Mouse (Mus musculus) brown adipose tissue, adult 24 weeks (tissue): ENCODE results near the gene Reep6. TPM values are rescaled to one million over a fixed set of nuclear protein-coding genes. Genes with fewer than 3 reads are reported as not detected.

Source experiments
- H3K27ac ChIP-seq: fragments of 200-500 bp; replicated peaks from 2 replicates; pipeline ENCODE4 v1.5.1; 2012; ENCODE audit warnings: low read depth, mild to moderate bottlenecking, low read length
- H3K4me1 ChIP-seq: fragments of 200-500 bp; 2 replicates; pipeline ENCODE4 v1.6.1; 2012; ENCODE audit warnings: low read length, mixed read lengths; ENCODE audit not compliant: control insufficient read depth, insufficient read depth, insufficient read length
- H3K4me3 ChIP-seq: fragments of 200-500 bp; 2 replicates; pipeline ENCODE4 v1.5.1; 2012; ENCODE audit warnings: low read depth, mild to moderate bottlenecking, low read length, moderate library complexity; ENCODE audit not compliant: insufficient read depth
- polyA plus RNA-seq: library from polyadenylated mRNA; stranded (reverse); fragments of >200 nt; gene quantifications from 2 replicates; pipeline ENCODE4 v1.2.4, GENCODE M21; 2012; ENCODE audit not compliant: missing spikeins, insufficient read depth, insufficient read length

Reep6 gene
- polyA plus RNA-seq, 1 experiment: 17.7 TPM

- Histone ChIP-seq H3K4me1 (peaks cover 4% of the 10 kb centered on the region), H3K4me3 (no peak overlapping the region), H3K27ac (no peak overlapping the region)
These were observed 15.2 kb upstream of the Reep6 start for GRCm38 (mm10) chr10:80314494-80315001.

GRCm38 (mm10) chr10:80315315-80315714 lies 14.4 kb upstream of the Reep6 start:
- Histone ChIP-seq H3K27ac (no peak overlapping the region), H3K4me3 (no peak overlapping the region), H3K4me1 (peaks cover 5% of the 10 kb centered on the region)

GRCm38 (mm10) chr10:80316359-80316781 lies 13.4 kb upstream of the Reep6 start:
- Histone ChIP-seq H3K4me3 (no peak overlapping the region), H3K4me1 (peaks cover 8% of the 10 kb centered on the region), H3K27ac (no peak overlapping the region)

- Histone ChIP-seq H3K4me1 (peaks cover 8% of the 10 kb centered on the region), H3K4me3 (no peak overlapping the region), H3K27ac (no peak overlapping the region)
These were observed 12.7 kb upstream of the Reep6 start for GRCm38 (mm10) chr10:80317011-80317410.

- Histone ChIP-seq H3K27ac (peak within 1 kb of the TSS; percentile 75), H3K4me3 (peak within 1 kb of the TSS; percentile 90), H3K4me1 (peaks cover 8% of the 10 kb centered on the region)
These were observed 9.4 kb upstream of the Reep6 start, which contains the start of gene 2310011J03Rik for GRCm38 (mm10) chr10:80320340-80320760. Gene 2310011J03Rik, minus strand, starts transcription at chr10:80320537.

GRCm38 (mm10) chr10:80321014-80321669 lies 8.6 kb upstream of the Reep6 start:
- Histone ChIP-seq H3K4me3 (no peak overlapping the region), H3K4me1 (peaks cover 8% of the 10 kb centered on the region), H3K27ac (no peak overlapping the region; the same call in 1 of the 2 replicates)

GRCm38 (mm10) chr10:80321670-80322581 lies 7.8 kb upstream of the Reep6 start:
- Histone ChIP-seq H3K27ac (peak overlapping the region; percentile 15; the same call in 1 of the 2 replicates), H3K4me1 (peaks cover 8% of the 10 kb centered on the region), H3K4me3 (peak overlapping the region; percentile 87)

- H3K27ac ChIP-seq: peak overlapping the region; percentile 15; the same call in 1 of the 2 replicates
- H3K4me3 ChIP-seq: peak overlapping the region; percentile 87
- H3K4me1 ChIP-seq: peaks cover 8% of the 10 kb centered on the region
These were observed 6.9 kb upstream of the Reep6 start for GRCm38 (mm10) chr10:80322811-80323211.

GRCm38 (mm10) chr10:80323261-80324119 lies 6.3 kb upstream of the Reep6 start:
- peak overlapping the region; percentile 87 for H3K4me3 ChIP-seq
- H3K27ac ChIP-seq: peak overlapping the region; percentile 90
- H3K4me1 ChIP-seq: peaks cover 8% of the 10 kb centered on the region

GRCm38 (mm10) chr10:80324120-80325037 lies 5.4 kb upstream of the Reep6 start:
- H3K4me1 ChIP-seq: peaks cover 6% of the 10 kb centered on the region
- H3K4me3 ChIP-seq: peak overlapping the region; percentile 44
- H3K27ac ChIP-seq: peak overlapping the region; percentile 85

- H3K4me1 ChIP-seq: peaks cover 3% of the 10 kb centered on the region; the same call in 1 of the 2 replicates
- no peak overlapping the region for H3K4me3 ChIP-seq
- no peak overlapping the region for H3K27ac ChIP-seq
These were observed 4.7 kb upstream of the Reep6 start for GRCm38 (mm10) chr10:80325045-80325444.

- Histone ChIP-seq H3K4me3 (peak overlapping the region; percentile 55), H3K4me1 (peaks cover 3% of the 10 kb centered on the region), H3K27ac (no peak overlapping the region)
These were observed 331 bp downstream of the Reep6 start for GRCm38 (mm10) chr10:80330084-80330483.

GRCm38 (mm10) chr10:80330888-80331287 lies 1.1 kb downstream of the Reep6 start:
- Histone ChIP-seq H3K4me1 (peaks cover 3% of the 10 kb centered on the region), H3K4me3 (no peak overlapping the region), H3K27ac (no peak overlapping the region)
